Mouse (Mus musculus) induced T-regulatory cell, adult 2 months (primary cell): Measurements from ENCODE around the gene Hfe.

Experiments
- DNase-seq: peaks from one replicate; pipeline ENCODE4 v3.0.0-alpha.2; 2012; ENCODE audit warnings: low read depth

Hfe gene

DNA sequence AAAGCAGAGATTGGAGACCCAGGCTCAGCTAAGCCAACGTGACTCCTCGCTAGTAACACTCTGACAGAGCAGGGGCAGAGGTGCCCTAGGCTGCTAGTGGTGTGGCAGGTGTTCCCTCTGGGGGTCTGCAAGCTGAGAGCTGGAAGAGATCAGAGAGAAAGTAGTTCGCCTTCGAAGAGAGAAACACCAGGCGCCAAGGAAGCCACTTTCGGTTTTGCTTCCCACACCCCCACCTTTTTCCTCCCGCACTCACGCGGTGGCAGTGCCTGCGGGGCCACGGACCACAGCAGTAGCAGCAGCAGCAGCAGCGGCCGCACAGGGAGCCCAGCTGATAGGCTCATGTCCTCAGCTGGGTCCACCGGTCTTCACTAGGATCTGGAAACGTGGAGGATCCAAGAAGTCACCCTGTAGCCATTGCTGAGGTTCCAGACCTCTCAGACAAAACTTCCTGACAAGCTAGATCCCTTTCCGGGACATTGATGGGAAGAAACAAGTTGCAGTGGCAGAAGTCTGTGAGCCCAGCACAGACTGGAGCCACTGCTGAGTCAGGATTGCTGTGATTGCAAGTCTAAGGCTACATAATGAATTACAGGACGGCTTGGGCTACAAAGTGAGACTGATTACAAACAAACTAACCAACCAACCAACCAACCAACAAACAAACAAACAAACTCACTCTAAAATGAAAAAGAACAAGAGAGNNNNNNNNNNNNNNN, at the start of gene Hfe:
Gene Hfe, minus strand, starts transcription at position 481 of the 716 bp plus-strand sequence.
- peak; percentile 83 for DNase-seq

DNA sequence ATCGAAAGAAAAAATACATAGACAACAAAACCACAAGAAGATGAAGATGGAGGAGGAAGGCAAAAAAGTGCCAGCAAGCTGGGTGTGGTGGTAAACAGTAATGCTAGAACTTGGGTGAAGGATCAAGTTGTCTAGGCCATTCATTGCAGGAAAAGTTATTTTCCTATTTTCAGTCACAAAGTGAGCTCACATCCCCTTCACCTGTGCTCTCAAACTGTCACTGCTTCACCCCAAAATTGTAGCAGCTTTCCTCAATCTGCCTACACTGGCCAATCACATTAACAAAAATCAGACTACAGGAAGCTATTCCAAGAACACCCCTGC, 49.2 kb upstream of the Hfe start:
- DNase-seq = no peak

- DNase-seq = peak; percentile 18
These were observed 48.7 kb upstream of the Hfe start for GRCm38 (mm10) chr13:23759251-23759771.

GRCm38 (mm10) chr13:23757921-23758320, 47.3 kb upstream of the Hfe start:
- DNase-seq = peak; percentile 23

DNA sequence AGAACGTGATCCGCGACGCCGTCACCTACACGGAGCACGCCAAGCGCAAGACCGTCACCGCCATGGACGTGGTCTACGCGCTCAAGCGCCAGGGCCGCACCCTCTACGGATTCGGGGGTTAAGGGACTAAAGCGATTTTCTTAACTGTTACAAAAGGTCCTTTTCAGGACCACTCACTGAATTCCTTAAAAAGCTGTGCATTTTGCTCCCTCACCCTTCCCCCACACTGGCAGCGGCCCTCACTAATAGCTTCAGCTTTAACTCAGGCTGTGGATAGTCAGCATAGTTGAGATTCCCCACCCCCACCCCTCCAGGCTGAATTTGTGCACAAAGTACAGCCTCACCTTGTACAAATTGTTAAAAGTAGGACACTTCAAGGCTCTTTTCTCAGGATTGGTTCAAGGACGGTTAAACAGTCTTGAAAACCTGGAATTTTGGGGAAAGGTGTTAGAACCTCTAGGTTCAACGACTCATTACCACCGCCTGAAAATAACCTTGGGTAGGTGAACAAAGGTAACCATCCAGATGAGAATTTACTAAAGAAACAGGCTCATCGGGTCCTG, 46.6 kb upstream of the Hfe start:
- DNase-seq = peak; percentile 69

- DNase-seq = peak; percentile 95
These were observed 46.1 kb upstream of the Hfe start, which contains the start of gene Hist1h4b for GRCm38 (mm10) chr13:23756790-23757189. Hist1h4b (plus strand) TSS chr13:23757013.

GRCm38 (mm10) chr13:23755000-23755399, 44.3 kb upstream of the Hfe start:
- no peak for DNase-seq

- DNase-seq = peak; percentile 18
These were observed 42.8 kb upstream of the Hfe start for GRCm38 (mm10) chr13:23753314-23754078.

GRCm38 (mm10) chr13:23752742-23753172, 42.1 kb upstream of the Hfe start:
- DNase-seq = peak; percentile 57

GRCm38 (mm10) chr13:23752067-23752741, 41.5 kb upstream of the Hfe start, which contains the start of gene Hist1h3b:
Hist1h3b (plus strand) TSS chr13:23752267.
- DNase-seq = peak; percentile 95

DNA sequence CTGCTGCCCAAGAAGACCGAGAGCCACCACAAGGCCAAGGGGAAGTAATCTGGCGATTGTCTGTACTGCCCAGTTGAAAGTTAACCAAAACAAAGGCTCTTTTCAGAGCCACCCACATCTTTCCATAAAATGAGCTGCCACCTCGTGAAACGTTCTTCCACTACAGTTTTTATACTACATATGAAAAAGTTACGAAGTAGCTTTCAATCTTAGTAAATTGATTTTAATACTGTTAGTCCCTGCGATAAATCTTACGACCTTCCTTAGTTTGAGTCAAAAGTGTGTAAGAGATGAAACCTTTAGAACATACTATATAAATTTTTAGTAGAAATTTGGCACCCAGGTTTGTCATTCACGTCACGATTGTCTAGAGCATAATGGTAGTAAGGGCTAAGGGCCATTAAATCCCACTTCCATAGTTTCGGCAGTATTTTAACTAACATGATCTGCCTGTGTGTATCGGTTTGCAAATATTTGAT, 40.9 kb upstream of the Hfe start:
- peak; percentile 73 for DNase-seq

- DNase-seq = peak; percentile 87
These were observed 40.3 kb upstream of the Hfe start, which contains the start of gene Hist1h2ab for GRCm38 (mm10) chr13:23750839-23751477. Hist1h2ab (plus strand) TSS chr13:23751126.

GRCm38 (mm10) chr13:23749563-23750121, 39.0 kb upstream of the Hfe start:
- DNase-seq = peak; percentile 25

DNA sequence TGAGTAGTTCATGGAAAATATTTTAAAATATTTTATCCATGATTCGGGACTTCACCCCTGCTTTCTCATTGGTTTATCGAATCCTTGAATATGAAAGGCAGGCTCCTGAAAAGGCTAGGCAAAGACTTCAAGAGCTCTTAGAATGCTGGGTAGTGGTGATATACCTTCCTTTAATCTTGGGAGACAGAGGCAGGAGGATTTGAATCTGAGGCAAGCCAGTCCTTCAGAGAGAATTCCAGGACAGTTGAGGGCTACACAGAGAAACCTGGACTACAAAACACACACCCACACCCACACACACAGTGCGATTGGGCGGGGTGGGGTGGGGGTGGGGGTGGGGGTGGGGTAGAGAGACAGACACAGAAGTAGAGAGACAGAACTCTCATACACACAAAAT, 37.2 kb upstream of the Hfe start:
- peak; percentile 37 for DNase-seq

DNA sequence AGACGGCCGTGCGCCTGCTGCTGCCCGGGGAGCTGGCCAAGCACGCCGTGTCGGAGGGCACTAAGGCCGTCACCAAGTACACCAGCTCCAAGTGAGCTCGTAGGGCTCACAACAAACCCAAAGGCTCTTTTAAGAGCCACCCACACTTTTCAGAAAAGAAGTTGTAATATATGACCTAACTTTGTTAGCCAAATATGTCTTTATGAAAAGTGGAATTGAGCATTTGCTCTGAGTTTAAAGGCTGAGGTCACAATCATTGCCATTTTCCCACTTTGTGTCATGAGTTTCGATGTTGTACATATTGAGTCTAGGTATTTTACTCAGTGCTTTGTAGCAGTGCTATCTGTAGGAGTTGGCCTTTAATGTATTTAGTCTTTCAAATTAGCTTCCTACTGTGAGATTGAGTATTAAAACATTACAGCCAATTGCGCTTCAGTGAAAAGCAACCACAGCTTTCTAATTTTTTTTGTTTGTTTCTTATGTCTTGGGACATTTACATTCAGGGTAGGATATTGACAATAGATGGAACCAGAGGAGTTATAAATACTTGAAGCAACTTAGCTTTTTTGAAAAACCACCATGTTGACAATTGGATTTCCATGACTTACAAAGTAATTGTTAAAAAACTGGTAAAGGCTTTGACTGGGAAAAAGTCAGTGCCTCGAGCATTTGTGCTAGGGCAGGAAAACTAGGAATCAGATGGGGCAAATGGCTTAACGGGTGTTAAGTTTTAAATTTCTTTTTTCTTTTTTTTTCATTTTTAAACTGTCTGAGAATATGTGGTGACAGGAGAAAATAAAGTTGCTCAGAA, 36.6 kb upstream of the Hfe start:
- DNase-seq = peak; percentile 74

DNA sequence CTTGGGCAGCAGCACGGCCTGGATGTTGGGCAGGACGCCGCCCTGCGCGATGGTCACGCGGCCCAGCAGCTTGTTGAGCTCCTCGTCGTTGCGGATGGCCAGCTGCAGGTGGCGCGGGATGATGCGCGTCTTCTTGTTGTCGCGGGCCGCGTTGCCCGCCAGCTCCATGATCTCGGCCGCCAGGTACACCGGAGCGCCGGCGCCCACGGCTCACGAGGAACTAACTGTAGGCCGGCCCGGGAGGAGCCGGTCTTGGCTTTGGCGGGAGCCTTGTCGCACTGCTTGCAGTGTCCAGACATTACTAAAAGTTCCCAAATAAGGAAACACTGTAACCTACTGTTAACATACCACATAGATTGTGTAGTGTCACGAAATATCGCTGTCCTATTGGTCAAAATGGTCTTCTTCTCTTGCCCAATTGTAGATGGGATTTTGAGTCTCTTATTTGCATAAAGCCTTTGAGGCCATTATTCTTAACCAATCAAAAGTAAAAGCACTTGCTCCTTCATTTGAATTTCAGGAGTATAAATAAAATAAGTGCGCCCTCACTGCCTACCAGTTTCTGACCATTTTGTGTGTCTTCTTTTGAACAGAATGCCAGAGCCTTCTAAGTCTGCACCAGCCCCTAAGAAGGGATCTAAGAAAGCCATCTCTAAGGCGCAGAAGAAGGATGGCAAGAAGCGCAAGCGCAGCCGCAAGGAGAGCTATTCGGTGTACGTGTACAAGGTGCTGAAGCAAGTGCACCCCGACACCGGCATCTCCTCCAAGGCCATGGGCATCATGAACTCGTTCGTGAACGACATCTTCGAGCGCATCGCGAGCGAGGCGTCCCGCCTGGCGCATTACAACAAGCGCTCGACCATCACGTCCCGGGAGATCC, 35.8 kb upstream of the Hfe start, which contains the start of gene Hist1h2bb:
Gene Hist1h2bb, plus strand, starts transcription at position 534 of the 880 bp plus-strand sequence.
- peak; percentile 93 for DNase-seq

DNA sequence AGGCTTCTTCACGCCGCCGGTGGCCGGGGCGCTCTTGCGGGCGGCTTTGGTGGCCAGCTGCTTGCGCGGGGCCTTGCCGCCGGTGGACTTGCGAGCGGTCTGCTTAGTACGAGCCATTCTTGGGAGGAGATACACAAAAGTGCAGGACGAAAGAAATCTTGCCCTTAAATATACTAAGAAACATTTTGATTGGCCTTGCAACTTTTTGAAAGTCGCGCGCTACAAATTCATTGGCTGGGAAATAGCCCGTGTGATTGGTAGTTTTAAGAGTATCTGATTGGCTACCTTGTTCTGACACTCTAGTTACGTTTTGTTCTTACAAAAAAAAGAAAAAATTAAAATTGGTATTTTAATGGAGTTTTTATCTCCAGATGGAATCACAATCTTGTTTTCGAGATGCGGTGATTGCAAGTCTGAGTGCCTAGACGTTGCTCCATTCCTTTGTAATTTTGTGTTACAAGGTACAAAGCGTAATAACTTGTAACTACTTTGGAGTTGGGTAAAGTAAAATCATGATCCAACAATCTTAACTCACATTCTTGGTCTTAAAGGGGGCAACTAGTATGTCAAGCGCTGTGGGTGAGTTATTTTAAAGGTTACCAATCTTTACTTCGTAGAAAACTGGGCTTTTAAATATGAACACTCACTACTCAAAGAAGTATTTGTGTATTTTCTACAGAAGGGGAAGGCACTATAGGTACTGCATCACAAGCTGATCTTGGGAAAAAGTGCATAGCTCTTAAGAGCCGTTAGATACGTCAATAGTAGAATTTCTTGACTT, 34.9 kb upstream of the Hfe start, which contains the start of gene Hist1h3c:
Gene Hist1h3c, minus strand, starts transcription at position 222 of the 781 bp plus-strand sequence.
- peak; percentile 80 for DNase-seq
